Mouse (Mus musculus) forebrain, embryonic 11.5 days (tissue): ENCODE results near the gene Camk2n1. TPM values are rescaled to one million over a fixed set of nuclear protein-coding genes. Genes with fewer than 3 reads are reported as not detected.

Experiments
- ATAC-seq: fragments of 200-750 bp; cut with Nextera tagmentation; replicated peaks from 2 replicates; pipeline ENCODE4 v1.8.0; 2017; ENCODE audit warnings: moderate TSS enrichment; ENCODE audit not compliant: low FRiP score
- DNase-seq: peaks from one replicate; pipeline ENCODE4 v3.0.0-alpha.2; 2017; ENCODE audit warnings: low spot score
- H3K27ac ChIP-seq: fragments of 300-500 bp; sonication (generic); 2 replicates; pipeline ENCODE4 v1.5.1; 2014; ENCODE audit warnings: low read depth, low read length
- H3K27me3 ChIP-seq: fragments of 300-500 bp; sonication (generic); 2 replicates; pipeline ENCODE4 v1.6.1; 2014; ENCODE audit warnings: mild to moderate bottlenecking, low read length, mixed read lengths; ENCODE audit not compliant: control insufficient read depth, insufficient read depth
- H3K36me3 ChIP-seq: fragments of 300-500 bp; sonication (generic); 2 replicates; pipeline ENCODE4 v1.6.1; 2014; ENCODE audit warnings: mild to moderate bottlenecking, low read length, moderate library complexity, mixed read lengths; ENCODE audit not compliant: control insufficient read depth, insufficient read depth
- H3K4me1 ChIP-seq: fragments of 300-500 bp; sonication (generic); replicated peaks from 2 replicates; pipeline ENCODE4 v1.6.1; 2014; ENCODE audit warnings: low read length, mixed read lengths; ENCODE audit not compliant: control insufficient read depth, insufficient read depth
- H3K4me2 ChIP-seq: fragments of 300-500 bp; sonication (generic); 2 replicates; pipeline ENCODE4 v1.6.1; 2014; ENCODE audit warnings: low read depth, mild to moderate bottlenecking, low read length, moderate library complexity, mixed read lengths; ENCODE audit not compliant: severe bottlenecking
- H3K4me3 ChIP-seq: fragments of 300-500 bp; sonication (generic); 2 replicates; pipeline ENCODE4 v1.5.1; 2014; ENCODE audit warnings: low read depth, low read length
- H3K9ac ChIP-seq: fragments of 300-500 bp; sonication (generic); 2 replicates; pipeline ENCODE4 v1.6.1; 2014; ENCODE audit warnings: low read length
- H3K9me3 ChIP-seq: fragments of 300-500 bp; sonication (generic); 2 replicates; pipeline ENCODE4 v1.6.1; 2016; ENCODE audit warnings: low read length, mixed read lengths; ENCODE audit not compliant: control insufficient read depth
- WGBS: fragments of 180-500 bp; shearing (Covaris S2); extraction: QIAGEN DNeasy Blood & Tissue Kit; methylation state at CpG from one replicate; pipeline ENCODE4 v1.1.7; 2014; 5-methylcytosine and 5-hydroxymethylcytosine counted together
- polyA plus RNA-seq: library from polyadenylated mRNA; unstranded; fragments of >200 nt; fragmentation: Nextera tagmentation; extraction: Ambion mirVana; gene quantifications from 2 replicates; pipeline ENCODE4 v1.2.1, GENCODE M21; 2014

The Camk2n1 gene
- polyA plus RNA-seq, 1 experiment from 2014 or later: 2.5 TPM

GRCm38 (mm10) chr4:138467451-138467850 lies 13.3 kb downstream of the Camk2n1 start:
- ATAC-seq: no peak
- Histone ChIP-seq H3K27ac (no peak overlapping the region), H3K4me3 (no peak overlapping the region), H3K9ac (no peak overlapping the region), H3K9me3 (no peaks in the 10 kb centered on the region), H3K4me2 (no peak overlapping the region), H3K4me1 (peaks cover 21% of the 10 kb centered on the region), H3K36me3 (no peaks in the 10 kb centered on the region), H3K27me3 (peaks cover 9% of the 10 kb centered on the region)
- DNase-seq: no peak
- WGBS: 87% methylated on average over 5 of the region's 5 CpGs

- no peak overlapping the region for H3K4me2 ChIP-seq
- no peak overlapping the region for H3K4me3 ChIP-seq
- peaks cover 9% of the 10 kb centered on the region for H3K27me3 ChIP-seq
- 24% methylated on average over 7 of the region's 7 CpGs for WGBS
- DNase-seq (no peak), ATAC-seq (no peak)
- no peak overlapping the region for H3K9ac ChIP-seq
- no peaks in the 10 kb centered on the region for H3K36me3 ChIP-seq
- peaks cover 11% of the 10 kb centered on the region; the same call in 1 of the 2 replicates for H3K4me1 ChIP-seq
- no peak overlapping the region for H3K27ac ChIP-seq
- H3K9me3 ChIP-seq: no peaks in the 10 kb centered on the region
Measured at GRCm38 (mm10) chr4:138469080-138469479, 15.0 kb downstream of the Camk2n1 start.

- no peak for DNase-seq
- Histone ChIP-seq H3K4me2 (no peak overlapping the region), H3K27me3 (peaks cover under 1% of the 10 kb centered on the region; the same call in 1 of the 2 replicates), H3K9me3 (no peaks in the 10 kb centered on the region), H3K27ac (no peak overlapping the region), H3K9ac (no peak overlapping the region), H3K36me3 (no peaks in the 10 kb centered on the region), H3K4me3 (no peak overlapping the region), H3K4me1 (peaks cover 3% of the 10 kb centered on the region; the same call in 1 of the 2 replicates)
- no peak for ATAC-seq
- 80% methylated on average over 7 of the region's 7 CpGs for WGBS
Measured at GRCm38 (mm10) chr4:138471241-138471640, 17.1 kb downstream of the Camk2n1 start.

- DNase-seq: no peak
- H3K27ac ChIP-seq: no peak overlapping the region
- no peaks in the 10 kb centered on the region for H3K36me3 ChIP-seq
- H3K27me3 ChIP-seq: no peaks in the 10 kb centered on the region
- no peak overlapping the region for H3K4me2 ChIP-seq
- no peaks in the 10 kb centered on the region for H3K4me1 ChIP-seq
- 85% methylated on average over 7 of the region's 7 CpGs for WGBS
- H3K9me3 ChIP-seq: no peaks in the 10 kb centered on the region
- H3K4me3 ChIP-seq: no peak overlapping the region
- no peak overlapping the region for H3K9ac ChIP-seq
- no peak for ATAC-seq
Measured at GRCm38 (mm10) chr4:138479595-138479994, 25.5 kb downstream of the Camk2n1 start.

GRCm38 (mm10) chr4:138480962-138481361 lies 26.8 kb downstream of the Camk2n1 start:
- Histone ChIP-seq H3K27ac (no peak overlapping the region), H3K9ac (no peak overlapping the region), H3K36me3 (no peaks in the 10 kb centered on the region), H3K4me1 (no peaks in the 10 kb centered on the region), H3K9me3 (no peaks in the 10 kb centered on the region), H3K27me3 (no peaks in the 10 kb centered on the region), H3K4me2 (no peak overlapping the region), H3K4me3 (no peak overlapping the region)
- DNase-seq: no peak
- no peak for ATAC-seq
- 66% methylated on average over 9 of the region's 9 CpGs for WGBS

GRCm38 (mm10) chr4:138482721-138483120 lies 28.6 kb downstream of the Camk2n1 start:
- Histone ChIP-seq H3K4me2 (no peak overlapping the region), H3K27ac (no peak overlapping the region), H3K36me3 (no peaks in the 10 kb centered on the region), H3K9me3 (no peaks in the 10 kb centered on the region), H3K4me3 (no peak overlapping the region), H3K4me1 (no peaks in the 10 kb centered on the region), H3K27me3 (no peaks in the 10 kb centered on the region), H3K9ac (no peak overlapping the region)
- no peak for ATAC-seq
- 83% methylated on average over 8 of the region's 8 CpGs for WGBS
- no peak for DNase-seq

GRCm38 (mm10) chr4:138488241-138488640 lies 34.1 kb downstream of the Camk2n1 start:
- DNase-seq (no peak), ATAC-seq (no peak)
- peaks cover 7% of the 10 kb centered on the region; the same call in 1 of the 2 replicates for H3K4me1 ChIP-seq
- H3K36me3 ChIP-seq: no peaks in the 10 kb centered on the region
- H3K9me3 ChIP-seq: no peaks in the 10 kb centered on the region
- H3K27me3 ChIP-seq: no peaks in the 10 kb centered on the region; the same call in none of the 2 replicates
- no peak overlapping the region for H3K9ac ChIP-seq
- 49% methylated on average over 8 of the region's 8 CpGs for WGBS
- H3K4me2 ChIP-seq: no peak overlapping the region
- no peak overlapping the region for H3K4me3 ChIP-seq
- H3K27ac ChIP-seq: no peak overlapping the region

- DNase-seq (no peak), ATAC-seq (no peak)
- Histone ChIP-seq H3K9me3 (no peaks in the 10 kb centered on the region), H3K4me3 (no peak overlapping the region), H3K36me3 (no peaks in the 10 kb centered on the region), H3K27ac (no peak overlapping the region), H3K27me3 (no peaks in the 10 kb centered on the region; the same call in none of the 2 replicates), H3K9ac (no peak overlapping the region), H3K4me1 (peaks cover 24% of the 10 kb centered on the region), H3K4me2 (no peak overlapping the region)
- WGBS: 90% methylated on average over 4 of the region's 4 CpGs
Measured at GRCm38 (mm10) chr4:138491088-138491487, 37.0 kb downstream of the Camk2n1 start.

GRCm38 (mm10) chr4:138493161-138494001 lies 39.3 kb downstream of the Camk2n1 start:
- H3K4me2 ChIP-seq: no peak overlapping the region
- H3K4me3 ChIP-seq: no peak overlapping the region
- H3K4me1 ChIP-seq: peaks cover 22% of the 10 kb centered on the region
- no peak for DNase-seq
- H3K36me3 ChIP-seq: no peaks in the 10 kb centered on the region
- no peak overlapping the region for H3K27ac ChIP-seq
- no peaks in the 10 kb centered on the region; the same call in none of the 2 replicates for H3K27me3 ChIP-seq
- ATAC-seq: no peak
- no peak overlapping the region for H3K9ac ChIP-seq
- no peaks in the 10 kb centered on the region for H3K9me3 ChIP-seq
- WGBS: 58% methylated on average over 4 of the region's 5 CpGs
